23 mouse cellular contexts compared by ENCODE assay signal in the genomic region with DNA sequence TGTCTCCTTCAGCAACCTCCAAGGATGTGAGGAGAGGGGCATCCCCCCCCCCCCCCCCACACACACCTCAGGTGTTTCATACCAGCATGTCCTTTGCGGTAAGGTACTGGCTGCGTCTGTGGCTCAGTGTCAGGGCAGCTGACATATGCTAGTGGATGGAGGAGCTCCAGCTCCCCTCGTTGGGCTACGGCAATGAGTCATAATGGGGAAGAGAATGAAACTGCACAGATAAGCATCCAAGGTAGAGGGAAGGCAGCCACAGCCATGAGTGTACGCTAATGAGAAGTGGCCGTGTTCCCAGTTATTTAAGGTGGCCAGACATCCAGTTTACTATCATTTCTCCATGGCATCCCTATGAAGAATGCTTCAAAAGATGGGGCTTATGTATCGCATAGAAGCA. TPM values are rescaled to one million over a fixed set of nuclear protein-coding genes. Genes with fewer than 3 reads are reported as not detected.
DNase-seq lines count a peak whose midpoint lies in the region.
"Had no signal": no experiment of that assay in that cellular context is flagged by ENCODE, and none has a peak within 500 bp of the region (broad histone marks: within the 10 kb centered on the region; RNA-seq: fewer than 3 reads in every experiment).

No protein-coding gene starts in this region.

- peak; percentile 13 for DNase-seq in layer of hippocampus, adult 11-12 months (ENCODE audit: low spot score)
- no peak for DNase-seq in layer of hippocampus, postnatal 14 days (ENCODE audit: low spot score in 2 of 2)
- peak; percentile 72 for DNase-seq in brain, adult 2 months (ENCODE audit: low read depth, low spot score)
- DNase-seq in cerebellum, adult 8-10 months, result peak; percentile 41
- DNase-seq in cerebellum, postnatal 36 days, result peak; percentile 36 to 41
- DNase-seq in spleen, postnatal 36 days (ENCODE audit: low spot score in 2 of 2), result no peak
- DNase-seq in urinary bladder, postnatal 25 days (ENCODE audit: low spot score), result no peak
- DNase-seq: adrenal gland, adult 8-10 months; B cell, adult 2 months; forebrain, postnatal 0 days; gastrocnemius, postnatal 25 days; heart, adult 11 months; heart, postnatal 4 days; kidney, adult 18-20 months; kidney, postnatal 25 days; liver, embryonic 13.5 days; lung, adult 18-20 months; lung, postnatal 4 days; right cerebral cortex, postnatal 4 days; thymus, adult 18-20 months; thymus, postnatal 25 days had no signal

RNA-seq across cellular contexts. Expression of a gene that starts 32.2 kb away (rescaled TPM):
- under 1 TPM; 0.39 to 0.64 TPM for total RNA-seq in layer of hippocampus, postnatal 14 days (2021)
- total RNA-seq: common myeloid progenitor, adult 5-6 weeks; gastrocnemius, adult 18-20 months; gastrocnemius, postnatal 25 days had no signal

Comparison
In these comparisons a context has a peak if more than half of its experiments do, and no peak if none do; other contexts are left out.
1. DNase-seq: peak in layer of hippocampus, adult 11-12 months (single experiment), brain, adult 2 months (single experiment), cerebellum, adult 8-10 months (single experiment) and cerebellum, postnatal 36 days (2 of 2); none in layer of hippocampus, postnatal 14 days (0 of 2), spleen, postnatal 36 days (0 of 2) and urinary bladder, postnatal 25 days (single experiment).